Mouse (Mus musculus): ENCODE measurements around the gene Gm10577. TPM values are rescaled to one million over a fixed set of nuclear protein-coding genes. Genes with fewer than 3 reads are reported as not detected.

Gm10577 gene
- polyA plus RNA-seq, 2 experiments = not detected

GRCm38 (mm10) chr4:100996060-100996651 is 24.3 kb downstream of the Gm10577 start:
- DNase-seq (ENCODE audit: low spot score) (no peak), ATAC-seq (ENCODE audit: low FRiP score, low read depth) (no peak)
- H3K4me3 ChIP-seq (replicated peaks; ENCODE audit: low read length) = no peak overlapping the region
- peaks cover 80% of the 10 kb centered on the region for H3K36me3 ChIP-seq (ENCODE audit: control insufficient read depth, insufficient read depth, low read length)
- no peaks in the 10 kb centered on the region for H3K9me3 ChIP-seq (ENCODE audit: control insufficient read depth, low read length)
- no peak for TF ChIP-seq POLR2A (IDR thresholded peaks at IDR 0.05; ENCODE audit: borderline replicate concordance, extremely low read depth, insufficient read depth, insufficient read length)
- H3K4me2 ChIP-seq (replicated peaks; ENCODE audit: low read depth, low read length, severe bottlenecking) = no peak overlapping the region
- H3K9ac ChIP-seq (ENCODE audit: low read depth, low read length, severe bottlenecking) = no peak overlapping the region
- no peaks in the 10 kb centered on the region for H3K27me3 ChIP-seq (ENCODE audit: control insufficient read depth, insufficient read depth, low read length)
- 91% methylated on average over 4 of the region's 4 CpGs for WGBS
- H3K4me1 ChIP-seq (ENCODE audit: control insufficient read depth, insufficient read depth, low read length) = no peaks in the 10 kb centered on the region
- H3K27ac ChIP-seq (replicated peaks; ENCODE audit: low read depth, low read length) = no peak overlapping the region

- Histone ChIP-seq H3K9ac (ENCODE audit: low read depth, low read length, severe bottlenecking) (no peak overlapping the region), H3K4me1 (ENCODE audit: control insufficient read depth, insufficient read depth, low read length) (no peaks in the 10 kb centered on the region; the same call in 1 of the 2 replicates), H3K9me3 (ENCODE audit: control insufficient read depth, low read length) (no peaks in the 10 kb centered on the region), H3K27me3 (ENCODE audit: control insufficient read depth, insufficient read depth, low read length) (no peaks in the 10 kb centered on the region), H3K4me2 (replicated peaks; ENCODE audit: low read depth, low read length, severe bottlenecking) (no peak overlapping the region), H3K36me3 (ENCODE audit: control insufficient read depth, insufficient read depth, low read length) (peaks cover 84% of the 10 kb centered on the region), H3K4me3 (replicated peaks; ENCODE audit: low read length) (no peak overlapping the region), H3K27ac (replicated peaks; ENCODE audit: low read depth, low read length) (no peak overlapping the region)
- DNase-seq (ENCODE audit: low spot score) (no peak), ATAC-seq (ENCODE audit: low FRiP score, low read depth) (no peak)
- no peak for TF ChIP-seq POLR2A (IDR thresholded peaks at IDR 0.05; ENCODE audit: borderline replicate concordance, extremely low read depth, insufficient read depth, insufficient read length)
- WGBS = 88% methylated on average over 5 of the region's 5 CpGs
Observed at GRCm38 (mm10) chr4:100995617-100996016, 24.9 kb downstream of the Gm10577 start.

DNA sequence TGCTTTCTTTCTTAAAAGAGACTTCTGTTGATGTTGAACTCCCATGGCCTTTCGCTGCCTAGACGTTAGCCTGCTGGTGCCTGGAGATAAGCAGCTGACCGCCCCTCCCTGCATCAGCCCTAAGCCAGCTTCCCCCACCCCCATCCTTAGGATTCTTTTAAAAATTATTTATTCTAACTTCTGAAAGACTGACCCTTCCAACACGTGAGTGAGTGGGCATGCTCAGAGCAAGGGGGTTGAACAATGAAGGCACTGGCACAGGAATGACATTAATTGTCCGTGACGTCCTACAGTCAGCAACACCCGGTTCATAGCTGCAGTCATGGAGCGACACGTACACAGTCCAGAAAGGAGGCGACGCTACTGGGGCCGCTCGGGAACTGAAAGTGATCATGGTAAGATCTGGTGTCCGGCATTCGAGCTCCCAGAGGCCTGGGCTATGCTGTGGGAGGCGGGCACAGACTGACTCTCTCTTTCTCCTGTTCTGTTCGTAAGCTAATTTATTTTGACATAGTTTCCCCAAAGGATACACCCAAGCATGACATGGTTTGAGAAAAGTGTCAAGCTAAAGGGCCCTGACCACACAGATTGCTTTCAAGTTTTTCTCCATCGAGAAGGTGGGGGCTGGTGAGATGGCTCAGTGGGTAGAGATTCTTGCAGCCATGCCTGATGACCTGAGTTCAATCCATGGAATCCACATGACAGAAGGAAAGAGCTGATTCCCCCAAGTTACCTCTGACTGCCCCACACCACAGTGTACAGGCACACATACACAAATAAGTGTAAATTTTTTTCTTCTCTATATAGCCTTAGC is 25.8 kb downstream of the Gm10577 start:
- Histone ChIP-seq H3K4me3 (replicated peaks; ENCODE audit: low read length) (no peak overlapping the region), H3K27ac (replicated peaks; ENCODE audit: low read depth, low read length) (no peak overlapping the region), H3K36me3 (ENCODE audit: control insufficient read depth, insufficient read depth, low read length) (peaks cover 87% of the 10 kb centered on the region), H3K27me3 (ENCODE audit: control insufficient read depth, insufficient read depth, low read length) (no peaks in the 10 kb centered on the region), H3K9me3 (ENCODE audit: control insufficient read depth, low read length) (no peaks in the 10 kb centered on the region), H3K9ac (ENCODE audit: low read depth, low read length, severe bottlenecking) (no peak overlapping the region), H3K4me1 (ENCODE audit: control insufficient read depth, insufficient read depth, low read length) (no peaks in the 10 kb centered on the region; the same call in 1 of the 2 replicates), H3K4me2 (replicated peaks; ENCODE audit: low read depth, low read length, severe bottlenecking) (no peak overlapping the region)
- 78% methylated on average over 18 of the region's 18 CpGs for WGBS
- TF ChIP-seq POLR2A (IDR thresholded peaks at IDR 0.05; ENCODE audit: borderline replicate concordance, extremely low read depth, insufficient read depth, insufficient read length) = no peak
- ATAC-seq (ENCODE audit: low FRiP score, low read depth) (no peak), DNase-seq (ENCODE audit: low spot score) (no peak)

DNA sequence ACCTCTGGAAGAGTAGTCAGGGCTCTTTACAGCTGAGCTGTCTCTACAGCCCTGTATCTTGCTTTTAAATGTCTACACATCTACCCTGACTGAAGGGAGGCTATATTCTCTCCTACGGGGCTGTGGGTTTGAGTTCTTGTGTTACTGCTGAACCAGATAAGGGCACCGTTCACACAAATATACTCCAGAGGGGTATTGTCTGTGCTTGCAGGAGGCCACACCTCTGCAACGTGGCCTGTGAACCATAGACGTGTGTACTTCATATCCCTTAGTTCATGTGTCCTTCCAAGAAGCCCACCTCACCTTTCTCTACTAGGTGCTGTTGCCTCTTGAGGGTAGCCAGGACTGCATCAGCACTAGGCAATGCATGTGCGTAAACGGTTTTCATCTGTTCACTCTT is 28.4 kb downstream of the Gm10577 start:
- H3K27ac ChIP-seq (replicated peaks; ENCODE audit: low read depth, low read length) = no peak overlapping the region
- H3K9me3 ChIP-seq (ENCODE audit: control insufficient read depth, low read length) = no peaks in the 10 kb centered on the region
- DNase-seq (ENCODE audit: low spot score) (no peak), ATAC-seq (ENCODE audit: low FRiP score, low read depth) (no peak)
- 86% methylated on average over 6 of the region's 6 CpGs for WGBS
- TF ChIP-seq POLR2A (IDR thresholded peaks at IDR 0.05; ENCODE audit: borderline replicate concordance, extremely low read depth, insufficient read depth, insufficient read length) = no peak
- peaks cover 90% of the 10 kb centered on the region for H3K36me3 ChIP-seq (ENCODE audit: control insufficient read depth, insufficient read depth, low read length)
- H3K4me1 ChIP-seq (ENCODE audit: control insufficient read depth, insufficient read depth, low read length) = no peaks in the 10 kb centered on the region; the same call in 1 of the 2 replicates
- no peaks in the 10 kb centered on the region for H3K27me3 ChIP-seq (ENCODE audit: control insufficient read depth, insufficient read depth, low read length)
- no peak overlapping the region for H3K9ac ChIP-seq (ENCODE audit: low read depth, low read length, severe bottlenecking)
- no peak overlapping the region for H3K4me2 ChIP-seq (replicated peaks; ENCODE audit: low read depth, low read length, severe bottlenecking)
- no peak overlapping the region for H3K4me3 ChIP-seq (replicated peaks; ENCODE audit: low read length)

DNA sequence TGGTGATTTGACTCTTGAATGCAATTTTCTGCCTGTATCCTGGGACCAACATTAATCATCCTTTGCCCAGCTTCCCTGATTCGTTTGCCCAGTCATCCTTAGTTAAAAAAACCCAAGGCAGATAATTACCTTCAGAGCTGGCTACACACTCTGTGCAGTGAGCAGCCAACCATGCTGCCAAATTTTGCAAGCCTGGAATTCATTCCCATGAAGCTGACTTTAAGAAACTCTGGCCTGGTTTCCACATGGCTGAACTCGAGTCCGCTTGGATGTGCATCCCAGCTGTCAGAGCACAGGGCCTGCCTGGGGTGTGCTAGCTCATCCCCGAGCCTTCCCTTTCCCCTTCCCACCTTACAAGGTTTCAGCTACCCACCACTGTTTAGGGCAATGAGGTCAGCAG is 29.5 kb downstream of the Gm10577 start:
- no peak for TF ChIP-seq POLR2A (IDR thresholded peaks at IDR 0.05; ENCODE audit: borderline replicate concordance, extremely low read depth, insufficient read depth, insufficient read length)
- Histone ChIP-seq H3K36me3 (ENCODE audit: control insufficient read depth, insufficient read depth, low read length) (peaks cover 87% of the 10 kb centered on the region), H3K4me1 (ENCODE audit: control insufficient read depth, insufficient read depth, low read length) (no peaks in the 10 kb centered on the region; the same call in 1 of the 2 replicates), H3K27me3 (ENCODE audit: control insufficient read depth, insufficient read depth, low read length) (no peaks in the 10 kb centered on the region), H3K9me3 (ENCODE audit: control insufficient read depth, low read length) (no peaks in the 10 kb centered on the region), H3K9ac (ENCODE audit: low read depth, low read length, severe bottlenecking) (no peak overlapping the region), H3K27ac (replicated peaks; ENCODE audit: low read depth, low read length) (no peak overlapping the region), H3K4me3 (replicated peaks; ENCODE audit: low read length) (no peak overlapping the region), H3K4me2 (replicated peaks; ENCODE audit: low read depth, low read length, severe bottlenecking) (no peak overlapping the region)
- whole genome bisulfite sequencing = 60% methylated on average over 4 of the region's 4 CpGs
- no peak for ATAC-seq (ENCODE audit: low FRiP score, low read depth)
- DNase-seq (ENCODE audit: low spot score) = peak; percentile 43
